Mouse (Mus musculus) brain, adult 10 weeks (tissue): ENCODE results near the gene Cnfn. TPM values are rescaled to one million over a fixed set of nuclear protein-coding genes. Genes with fewer than 3 reads are reported as not detected.

Experiments used
- polyA plus RNA-seq: library from polyadenylated mRNA; stranded (reverse); fragments of 350-450 nt; fragmentation: Illumina TruSeq; extraction: RNeasy Lipid Tissue Mini Kit (QIAGEN cat#74804); gene quantifications from one replicate; pipeline ENCODE4 v1.2.3, GENCODE M21; 2015; ENCODE audit warnings: low read depth, low replicate concordance

Gene Cnfn
- not detected for polyA plus RNA-seq

GRCm38 (mm10) chr7:25369058-25369749 lies at the start of gene Cnfn:
Gene Cnfn (minus strand): TSS chr7:25369724.

GRCm38 (mm10) chr7:25412833-25413441 lies 43.4 kb upstream of the Cnfn start, which contains the start of gene Cxcl17:
Gene Cxcl17 (minus strand): TSS chr7:25412886.

GRCm38 (mm10) chr7:25398610-25399009 lies 29.1 kb upstream of the Cnfn start, which contains the start of gene Lipe:
Gene Lipe (minus strand): TSS chr7:25398710.

Other genes with a start within 250 kb of the Cnfn start
- 4.0 TPM for gene Pou2f2, start 190.0 kb downstream of the Cnfn start, polyA plus RNA-seq
- 15.9 TPM for gene Dedd2, start 149.1 kb downstream of the Cnfn start, polyA plus RNA-seq
- gene Zfp526, start 148.3 kb downstream of the Cnfn start, polyA plus RNA-seq = 6.3 TPM
- 204 TPM for gene Gsk3a, start 131.9 kb downstream of the Cnfn start, polyA plus RNA-seq
- gene Erf, start 119.0 kb downstream of the Cnfn start, polyA plus RNA-seq = 29.1 TPM
- gene Cic, start 102.0 kb downstream of the Cnfn start, polyA plus RNA-seq = 104 TPM
- 39.5 TPM for gene Pafah1b3, start 71.7 kb downstream of the Cnfn start, polyA plus RNA-seq
- gene Prr19, start 68.3 kb downstream of the Cnfn start, polyA plus RNA-seq = 0.51 TPM
- gene Tmem145, start 63.6 kb downstream of the Cnfn start, polyA plus RNA-seq = 38.8 TPM
- 50.0 TPM for gene Megf8, start 52.6 kb downstream of the Cnfn start, polyA plus RNA-seq
- 6.3 TPM for gene Lipe, start 29.0 kb upstream of the Cnfn start, polyA plus RNA-seq
- gene Cxcl17, start 43.2 kb upstream of the Cnfn start, polyA plus RNA-seq = not detected
- gene Ceacam1, start 107.9 kb upstream of the Cnfn start, polyA plus RNA-seq = 3.0 TPM
- 0.88 TPM for gene Ceacam2, start 170.1 kb upstream of the Cnfn start, polyA plus RNA-seq
- not detected for gene Erich4, start 246.2 kb upstream of the Cnfn start, polyA plus RNA-seq
- gene Dmac2, start 249.7 kb upstream of the Cnfn start, polyA plus RNA-seq = 62.6 TPM